In genomic region chr8:106712487-106712886, GRCm38 (mm10) we compare ENCODE assay signal across 21 mouse cellular contexts. TPM values are rescaled to one million over a fixed set of nuclear protein-coding genes. Genes with fewer than 3 reads are reported as not detected.
DNase-seq lines count a peak whose midpoint lies in the region; ATAC-seq and TF ChIP-seq lines count a peak whose summit lies in the region.
"Had no signal": no experiment of that assay in that cellular context is flagged by ENCODE, and none has a peak within 500 bp of the region (broad histone marks: within the 10 kb centered on the region; RNA-seq: fewer than 3 reads in every experiment).

No protein-coding gene starts in this region.

- DNase-seq in cerebellum, postnatal 10 days = peak; percentile 70 to 77
- DNase-seq in cerebellum, adult 9-10 months = no peak
- DNase-seq in hindbrain, embryonic 10.5 days (ENCODE audit: low spot score) = no peak
- no peak for DNase-seq in hindbrain, embryonic 11.5 days (ENCODE audit: low spot score)
- no peak for DNase-seq in testis, postnatal 10 days (ENCODE audit: low spot score)
- DNase-seq: adrenal gland, postnatal 25 days; cerebellum, adult 11 months; cerebellum, adult 9-11 months; forebrain, postnatal 0 days; gastrocnemius, postnatal 25 days; heart, adult 11 months; kidney, adult 11 months; kidney, adult 9 months had no signal

- no peak overlapping the region for H3K4me2 ChIP-seq in heart, embryonic 16.5 days (ENCODE audit: low read depth, low read length)
- no peak overlapping the region for H3K4me2 ChIP-seq in heart, embryonic 12.5 days
- H3K4me2 ChIP-seq in hindbrain, embryonic 11.5 days (replicated peaks; ENCODE audit: low read depth, low read length) = no peak overlapping the region
- H3K4me2 ChIP-seq: embryonic facial prominence, embryonic 13.5 days; forebrain, embryonic 13.5 days; heart, embryonic 11.5 days; hindbrain, embryonic 13.5 days had no signal

- no peaks in the 10 kb centered on the region for H3K27me3 ChIP-seq in heart, embryonic 16.5 days (ENCODE audit: control insufficient read depth, insufficient read depth, low read length)
- no peaks in the 10 kb centered on the region for H3K27me3 ChIP-seq in heart, embryonic 12.5 days (replicated peaks)
- no peaks in the 10 kb centered on the region for H3K27me3 ChIP-seq in hindbrain, embryonic 10.5 days (ENCODE audit: insufficient read depth, poor library complexity, severe bottlenecking)
- H3K27me3 ChIP-seq in hindbrain, embryonic 11.5 days (ENCODE audit: control insufficient read depth, insufficient read depth, low read length) = no peaks in the 10 kb centered on the region
- no peaks in the 10 kb centered on the region for H3K27me3 ChIP-seq in testis, adult 2 months (ENCODE audit: control insufficient read depth, insufficient read depth, low read length)
- H3K27me3 ChIP-seq: embryonic facial prominence, embryonic 13.5 days; forebrain, embryonic 13.5 days had no signal

- no peak for TF ChIP-seq CTCF in testis, adult 2 months (IDR thresholded peaks at IDR 0.05; ENCODE audit: control insufficient read depth, insufficient read depth, insufficient replicate concordance, low read depth, low read length)

- TF ChIP-seq POLR2A in testis, adult 2 months (IDR thresholded peaks at IDR 0.05; ENCODE audit: control insufficient read depth, low read depth, low read length) = no peak

- no peaks in the 10 kb centered on the region for H3K36me3 ChIP-seq in heart, embryonic 16.5 days (ENCODE audit: control insufficient read depth, insufficient read depth)
- H3K36me3 ChIP-seq in heart, embryonic 12.5 days = 0 out of 2 replicates have a peak, but pooled peaks cover 2% of the 10 kb centered on the region
- peaks cover 8% of the 10 kb centered on the region; the same call in 1 of the 2 replicates for H3K36me3 ChIP-seq in hindbrain, embryonic 10.5 days
- no peaks in the 10 kb centered on the region for H3K36me3 ChIP-seq in hindbrain, embryonic 11.5 days (ENCODE audit: control insufficient read depth, insufficient read depth, low read length)
- H3K36me3 ChIP-seq in testis, adult 2 months (ENCODE audit: control insufficient read depth, insufficient read depth, low read length) = no peaks in the 10 kb centered on the region

- no peaks in the 10 kb centered on the region for H3K9me3 ChIP-seq in heart, embryonic 16.5 days (replicated peaks; ENCODE audit: control insufficient read depth, low read length)
- no peaks in the 10 kb centered on the region for H3K9me3 ChIP-seq in heart, embryonic 12.5 days (replicated peaks)
- no peaks in the 10 kb centered on the region for H3K9me3 ChIP-seq in hindbrain, embryonic 10.5 days
- no peaks in the 10 kb centered on the region for H3K9me3 ChIP-seq in hindbrain, embryonic 11.5 days (ENCODE audit: control insufficient read depth, low read length)
- H3K9me3 ChIP-seq: embryonic facial prominence, embryonic 13.5 days; forebrain, embryonic 13.5 days; hindbrain, embryonic 13.5 days had no signal

- WGBS in heart, embryonic 16.5 days = 78% methylated on average over 3 of the region's 3 CpGs
- 83% methylated on average over 3 of the region's 3 CpGs for whole genome bisulfite sequencing in heart, embryonic 12.5 days
- 78% methylated on average over 3 of the region's 3 CpGs for WGBS in hindbrain, embryonic 10.5 days
- WGBS in hindbrain, embryonic 11.5 days = 83% methylated on average over 3 of the region's 3 CpGs

- peak overlapping the region; percentile 22; the same call in 1 of the 2 replicates for H3K27ac ChIP-seq in heart, embryonic 16.5 days (ENCODE audit: low read length)
- H3K27ac ChIP-seq in heart, embryonic 12.5 days (ENCODE audit: poor library complexity, severe bottlenecking) = no peak overlapping the region
- H3K27ac ChIP-seq in hindbrain, embryonic 10.5 days = peak overlapping the region; percentile 35; the same call in 1 of the 2 replicates
- H3K27ac ChIP-seq in hindbrain, embryonic 11.5 days (ENCODE audit: low read depth, low read length) = no peak overlapping the region
- H3K27ac ChIP-seq in testis, adult 2 months (ENCODE audit: control insufficient read depth, insufficient read depth, low read depth, low read length) = peak overlapping the region; percentile 66; the same call in 1 of the 2 replicates
- H3K27ac ChIP-seq: embryonic facial prominence, embryonic 13.5 days; forebrain, embryonic 13.5 days; hindbrain, embryonic 13.5 days; hindbrain, postnatal 0 days had no signal

- no peak for ATAC-seq in heart, embryonic 16.5 days (replicated peaks; ENCODE audit: extremely low read depth, insufficient read depth, low FRiP score)
- no peak for ATAC-seq in heart, embryonic 12.5 days (ENCODE audit: insufficient number of reproducible peaks, low FRiP score)
- ATAC-seq in hindbrain, embryonic 11.5 days (ENCODE audit: low FRiP score) = no peak
- ATAC-seq: forebrain, embryonic 13.5 days; forebrain, postnatal 0 days; hindbrain, postnatal 0 days had no signal

- no peak overlapping the region for H3K4me3 ChIP-seq in heart, embryonic 16.5 days (ENCODE audit: low read length)
- no peak overlapping the region for H3K4me3 ChIP-seq in heart, embryonic 12.5 days
- no peak overlapping the region for H3K4me3 ChIP-seq in hindbrain, embryonic 10.5 days
- no peak overlapping the region for H3K4me3 ChIP-seq in hindbrain, embryonic 11.5 days (ENCODE audit: low read depth, low read length)
- H3K4me3 ChIP-seq in testis, adult 2 months (ENCODE audit: control insufficient read depth, low read depth, low read length) = no peak overlapping the region
- H3K4me3 ChIP-seq: embryonic facial prominence, embryonic 13.5 days; forebrain, embryonic 13.5 days; hindbrain, embryonic 13.5 days had no signal

- H3K4me1 ChIP-seq in heart, embryonic 16.5 days (ENCODE audit: control insufficient read depth, insufficient read depth, low read length) = peaks cover 11% of the 10 kb centered on the region
- peaks cover 18% of the 10 kb centered on the region for H3K4me1 ChIP-seq in heart, embryonic 12.5 days (replicated peaks)
- H3K4me1 ChIP-seq in hindbrain, embryonic 10.5 days (replicated peaks) = no peaks in the 10 kb centered on the region
- H3K4me1 ChIP-seq in hindbrain, embryonic 11.5 days (replicated peaks; ENCODE audit: control insufficient read depth, insufficient read depth, low read length) = no peaks in the 10 kb centered on the region
- H3K4me1 ChIP-seq in testis, adult 2 months (ENCODE audit: control insufficient read depth, insufficient read depth, low read length) = no peaks in the 10 kb centered on the region
- H3K4me1 ChIP-seq: forebrain, embryonic 13.5 days; hindbrain, embryonic 13.5 days had no signal

- H3K9ac ChIP-seq in heart, embryonic 16.5 days (ENCODE audit: low read length) = no peak overlapping the region
- no peak overlapping the region for H3K9ac ChIP-seq in heart, embryonic 12.5 days
- no peak overlapping the region for H3K9ac ChIP-seq in hindbrain, embryonic 11.5 days (ENCODE audit: low read depth, low read length)
- H3K9ac ChIP-seq: embryonic facial prominence, embryonic 13.5 days; forebrain, embryonic 13.5 days; forebrain, postnatal 0 days; hindbrain, embryonic 13.5 days had no signal

RNA-seq across cellular contexts. Expression of gene Tango6, which starts 29.6 kb away (rescaled TPM):
- polyA plus RNA-seq in heart, embryonic 16.5 days (2015; fragmentation: Nextera tagmentation; extraction: Ambion mirVana) = 7.6 and 7.7 TPM in 2 replicates
- 8.9 and 9.1 TPM in 2 replicates for polyA plus RNA-seq in heart, embryonic 12.5 days (2016; fragmentation: Nextera tagmentation; extraction: Ambion mirVana)
- 12.9 and 13.5 TPM in 2 replicates for polyA plus RNA-seq in hindbrain, embryonic 10.5 days (2016; fragmentation: Nextera tagmentation; extraction: Ambion mirVana)
- 6.2 and 7.2 TPM in 2 replicates for polyA plus RNA-seq in hindbrain, embryonic 11.5 days (2014; fragmentation: Nextera tagmentation; extraction: Ambion mirVana)
- 3.0 and 3.3 TPM in 2 replicates for polyA plus RNA-seq in testis, adult 2 months (2012; rRNA removed)

Comparison
In these comparisons a context has a peak if more than half of its experiments do, and no peak if none do; other contexts are left out.
1. DNase-seq: peak in cerebellum, postnatal 10 days (2 of 2); none in cerebellum, adult 9-10 months (single experiment), hindbrain, embryonic 10.5 days (single experiment), hindbrain, embryonic 11.5 days (single experiment) and testis, postnatal 10 days (single experiment).
2. H3K27ac ChIP-seq: peak in heart, embryonic 16.5 days (single experiment), hindbrain, embryonic 10.5 days (single experiment) and testis, adult 2 months (single experiment); none in heart, embryonic 12.5 days (single experiment) and hindbrain, embryonic 11.5 days (single experiment).